Mouse (Mus musculus) kidney, embryonic 14.5 days (tissue): ENCODE measurements around the gene Fam107b. TPM values are rescaled to one million over a fixed set of nuclear protein-coding genes. Genes with fewer than 3 reads are reported as not detected.

Experiments used
- ATAC-seq: fragments of 200-750 bp; cut with Nextera tagmentation; 2 replicates; pipeline ENCODE4 v1.8.0; 2017; ENCODE audit warnings: moderate number of reproducible peaks, mild to moderate bottlenecking, moderate TSS enrichment, moderate library complexity; ENCODE audit not compliant: low FRiP score, low TSS enrichment
- H3K27ac ChIP-seq: fragments of 300-500 bp; sonication (generic); 2 replicates; pipeline ENCODE4 v1.5.1; 2014; ENCODE audit warnings: low read depth, mild to moderate bottlenecking, low read length, moderate library complexity, mixed read lengths
- H3K27me3 ChIP-seq: fragments of 300-500 bp; sonication (generic); 2 replicates; pipeline ENCODE4 v1.6.1; 2014; ENCODE audit warnings: mild to moderate bottlenecking, low read length; ENCODE audit not compliant: control insufficient read depth, insufficient read depth
- H3K36me3 ChIP-seq: fragments of 300-500 bp; sonication (generic); 2 replicates; pipeline ENCODE4 v1.6.1; 2014; ENCODE audit warnings: low read length, mixed read lengths; ENCODE audit not compliant: control insufficient read depth, insufficient read depth
- H3K4me1 ChIP-seq: fragments of 300-500 bp; sonication (generic); 2 replicates; pipeline ENCODE4 v1.6.1; 2014; ENCODE audit warnings: low read length, mixed read lengths; ENCODE audit not compliant: control insufficient read depth, insufficient read depth
- H3K4me2 ChIP-seq: fragments of 300-500 bp; sonication (generic); replicated peaks from 2 replicates; pipeline ENCODE4 v1.6.1; 2014; ENCODE audit warnings: low read depth, mild to moderate bottlenecking, low read length
- H3K4me3 ChIP-seq: fragments of 300-500 bp; sonication (generic); 2 replicates; pipeline ENCODE4 v1.5.1; 2014; ENCODE audit warnings: mild to moderate bottlenecking, low read length
- H3K9ac ChIP-seq: fragments of 300-500 bp; sonication (generic); 2 replicates; pipeline ENCODE4 v1.6.1; 2014; ENCODE audit warnings: low read depth, mild to moderate bottlenecking, low read length, moderate library complexity
- H3K9me3 ChIP-seq: fragments of 300-500 bp; sonication (generic); 2 replicates; pipeline ENCODE4 v1.6.1; 2016; ENCODE audit warnings: low read length; ENCODE audit not compliant: control insufficient read depth
- WGBS: fragments of 180-500 bp; shearing (Covaris S2); extraction: QIAGEN DNeasy Blood & Tissue Kit; methylation state at CpG from one replicate; pipeline ENCODE4 v1.1.7; 2014; 5-methylcytosine and 5-hydroxymethylcytosine counted together
- polyA plus RNA-seq: library from polyadenylated mRNA; unstranded; fragments of >200 nt; fragmentation: Nextera tagmentation; extraction: Ambion mirVana; gene quantifications from 2 replicates; pipeline ENCODE4 v1.2.1, GENCODE M21; 2014

Fam107b gene
- polyA plus RNA-seq, 1 experiment from 2014 or later = 77.0 TPM

- Histone ChIP-seq H3K4me2 (no peak overlapping the region), H3K27me3 (no peaks in the 10 kb centered on the region), H3K36me3 (no peaks in the 10 kb centered on the region), H3K4me1 (peaks cover 9% of the 10 kb centered on the region; the same call in 1 of the 2 replicates), H3K27ac (no peak overlapping the region), H3K9me3 (no peaks in the 10 kb centered on the region), H3K4me3 (no peak overlapping the region), H3K9ac (no peak overlapping the region)
- 83% methylated on average over 6 of the region's 6 CpGs for WGBS
- ATAC-seq = no peak
Measured at GRCm38 (mm10) chr2:3742519-3742918, 172.2 kb downstream of the Fam107b start.

GRCm38 (mm10) chr2:3745041-3745440 is 174.8 kb downstream of the Fam107b start:
- Histone ChIP-seq H3K9ac (no peak overlapping the region), H3K4me3 (no peak overlapping the region), H3K4me2 (no peak overlapping the region), H3K4me1 (peaks cover 9% of the 10 kb centered on the region; the same call in 1 of the 2 replicates), H3K27ac (no peak overlapping the region), H3K27me3 (no peaks in the 10 kb centered on the region), H3K9me3 (no peaks in the 10 kb centered on the region), H3K36me3 (no peaks in the 10 kb centered on the region)
- no peak for ATAC-seq
- WGBS = 93% methylated on average over 3 of the region's 3 CpGs

GRCm38 (mm10) chr2:3745910-3746606 is 175.8 kb downstream of the Fam107b start:
- WGBS = 84% methylated on average over 13 of the region's 13 CpGs
- no peak overlapping the region for H3K27ac ChIP-seq

GRCm38 (mm10) chr2:3748714-3749503 is 178.6 kb downstream of the Fam107b start:
- Histone ChIP-seq H3K9me3 (no peaks in the 10 kb centered on the region), H3K9ac (no peak overlapping the region), H3K27ac (peak overlapping the region; percentile 55; the same call in 1 of the 2 replicates), H3K36me3 (no peaks in the 10 kb centered on the region), H3K27me3 (no peaks in the 10 kb centered on the region), H3K4me1 (peaks cover 16% of the 10 kb centered on the region; the same call in 1 of the 2 replicates), H3K4me3 (no peak overlapping the region), H3K4me2 (no peak overlapping the region)
- 45% methylated on average over 12 of the region's 12 CpGs for WGBS
- ATAC-seq = peak; percentile 32; the same call in 1 of the 2 replicates

More at GRCm38 (mm10) chr2:3745910-3746606, 175.8 kb downstream of the Fam107b start:
- H3K9ac ChIP-seq = no peak overlapping the region
- no peaks in the 10 kb centered on the region for H3K9me3 ChIP-seq
- ATAC-seq = no peak
- no peak overlapping the region for H3K4me2 ChIP-seq
- peaks cover 9% of the 10 kb centered on the region; the same call in 1 of the 2 replicates for H3K4me1 ChIP-seq
- no peaks in the 10 kb centered on the region for H3K36me3 ChIP-seq
- no peak overlapping the region for H3K4me3 ChIP-seq
- H3K27me3 ChIP-seq = no peaks in the 10 kb centered on the region

GRCm38 (mm10) chr2:3749504-3750024 is 179.3 kb downstream of the Fam107b start:
- Histone ChIP-seq H3K4me2 (no peak overlapping the region), H3K36me3 (no peaks in the 10 kb centered on the region), H3K27ac (peak overlapping the region; percentile 55; the same call in 1 of the 2 replicates), H3K9ac (no peak overlapping the region), H3K4me1 (peaks cover 16% of the 10 kb centered on the region; the same call in 1 of the 2 replicates), H3K9me3 (no peaks in the 10 kb centered on the region), H3K4me3 (no peak overlapping the region), H3K27me3 (no peaks in the 10 kb centered on the region)
- WGBS = 49% methylated on average over 6 of the region's 6 CpGs
- peak; percentile 24; the same call in 1 of the 2 replicates for ATAC-seq

- no peak overlapping the region for H3K4me3 ChIP-seq
- H3K4me1 ChIP-seq = peaks cover 16% of the 10 kb centered on the region; the same call in 1 of the 2 replicates
- no peak overlapping the region for H3K27ac ChIP-seq
- H3K36me3 ChIP-seq = no peaks in the 10 kb centered on the region
- WGBS = 71% methylated on average over 9 of the region's 9 CpGs
- no peaks in the 10 kb centered on the region for H3K27me3 ChIP-seq
- H3K4me2 ChIP-seq = no peak overlapping the region
- H3K9ac ChIP-seq = no peak overlapping the region
- no peak for ATAC-seq
- no peaks in the 10 kb centered on the region for H3K9me3 ChIP-seq
Measured at GRCm38 (mm10) chr2:3750126-3750525, 179.8 kb downstream of the Fam107b start.

GRCm38 (mm10) chr2:3752365-3752764 is 182.1 kb downstream of the Fam107b start:
- no peak overlapping the region for H3K4me2 ChIP-seq
- no peak overlapping the region for H3K27ac ChIP-seq
- no peaks in the 10 kb centered on the region for H3K27me3 ChIP-seq
- H3K9me3 ChIP-seq = no peaks in the 10 kb centered on the region
- H3K4me1 ChIP-seq = peaks cover 16% of the 10 kb centered on the region; the same call in 1 of the 2 replicates
- 35% methylated on average over 7 of the region's 7 CpGs for WGBS
- no peak overlapping the region for H3K4me3 ChIP-seq
- ATAC-seq = no peak
- no peak overlapping the region for H3K9ac ChIP-seq
- H3K36me3 ChIP-seq = no peaks in the 10 kb centered on the region

GRCm38 (mm10) chr2:3752893-3753292 is 182.6 kb downstream of the Fam107b start:
- no peak overlapping the region for H3K4me2 ChIP-seq
- no peaks in the 10 kb centered on the region for H3K36me3 ChIP-seq
- H3K27ac ChIP-seq = no peak overlapping the region
- peaks cover 16% of the 10 kb centered on the region; the same call in 1 of the 2 replicates for H3K4me1 ChIP-seq
- no peak overlapping the region for H3K9ac ChIP-seq
- H3K4me3 ChIP-seq = no peak overlapping the region
- no peak for ATAC-seq
- no peaks in the 10 kb centered on the region for H3K9me3 ChIP-seq
- no peaks in the 10 kb centered on the region for H3K27me3 ChIP-seq
- WGBS = 67% methylated on average over 5 of the region's 5 CpGs
